Mouse (Mus musculus): ENCODE data around the gene Serac1. TPM values are rescaled to one million over a fixed set of nuclear protein-coding genes. Genes with fewer than 3 reads are reported as not detected.
A peak's percentile ranks its signal among the peaks of the same experiment; 100 is the strongest.

Gene Serac1
- polyA plus RNA-seq, 1 experiment from 2014 or later = 5.0 TPM

DNA sequence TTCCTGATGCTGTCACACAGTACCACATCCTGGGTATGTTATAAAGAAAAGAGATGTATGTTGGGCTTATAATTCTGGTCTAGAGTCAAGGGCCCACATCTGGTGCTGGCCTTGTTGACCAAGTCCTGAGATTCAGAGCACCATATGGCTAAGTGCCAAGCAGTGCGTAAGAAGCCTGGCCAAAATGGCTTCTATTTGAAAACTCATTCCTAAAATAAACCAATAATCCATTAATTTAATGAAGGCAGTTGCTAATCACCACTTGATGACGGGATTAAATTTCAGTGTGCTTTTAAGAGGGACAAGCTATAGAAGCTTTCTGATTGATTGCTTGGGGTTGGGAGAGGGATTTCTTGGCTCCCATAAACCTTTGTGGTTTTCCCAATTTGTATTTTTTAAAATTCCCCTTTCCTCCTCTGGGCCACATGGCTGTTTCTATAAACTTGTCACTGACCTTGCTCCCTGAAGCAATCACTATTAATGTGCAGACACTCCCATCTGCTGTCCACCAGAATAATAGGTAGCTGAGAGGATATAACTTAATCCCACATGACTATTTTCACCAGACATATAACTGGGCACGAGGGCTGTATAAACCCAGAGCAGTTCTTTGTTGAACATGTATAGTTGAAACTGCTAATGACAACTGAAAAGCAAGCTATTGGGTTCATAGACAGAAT, 85.8 kb downstream of the Serac1 start:
- no peaks in the 10 kb centered on the region for H3K36me3 ChIP-seq
- ATAC-seq (replicated peaks; ENCODE audit: insufficient number of reproducible peaks, insufficient read depth, low FRiP score, low read depth) = no peak
- no peak overlapping the region for H3K4me2 ChIP-seq
- 0 out of 2 replicates have a peak overlapping the region, but pooled peaks have one; percentile 5 for H3K27ac ChIP-seq
- peaks cover 40% of the 10 kb centered on the region for H3K4me1 ChIP-seq (replicated peaks)
- 80% methylated on average over 3 of the region's 3 CpGs for WGBS
- H3K9ac ChIP-seq = no peak overlapping the region
- H3K4me3 ChIP-seq = no peak overlapping the region
- H3K9me3 ChIP-seq (replicated peaks) = no peaks in the 10 kb centered on the region
- no peaks in the 10 kb centered on the region for H3K27me3 ChIP-seq

DNA sequence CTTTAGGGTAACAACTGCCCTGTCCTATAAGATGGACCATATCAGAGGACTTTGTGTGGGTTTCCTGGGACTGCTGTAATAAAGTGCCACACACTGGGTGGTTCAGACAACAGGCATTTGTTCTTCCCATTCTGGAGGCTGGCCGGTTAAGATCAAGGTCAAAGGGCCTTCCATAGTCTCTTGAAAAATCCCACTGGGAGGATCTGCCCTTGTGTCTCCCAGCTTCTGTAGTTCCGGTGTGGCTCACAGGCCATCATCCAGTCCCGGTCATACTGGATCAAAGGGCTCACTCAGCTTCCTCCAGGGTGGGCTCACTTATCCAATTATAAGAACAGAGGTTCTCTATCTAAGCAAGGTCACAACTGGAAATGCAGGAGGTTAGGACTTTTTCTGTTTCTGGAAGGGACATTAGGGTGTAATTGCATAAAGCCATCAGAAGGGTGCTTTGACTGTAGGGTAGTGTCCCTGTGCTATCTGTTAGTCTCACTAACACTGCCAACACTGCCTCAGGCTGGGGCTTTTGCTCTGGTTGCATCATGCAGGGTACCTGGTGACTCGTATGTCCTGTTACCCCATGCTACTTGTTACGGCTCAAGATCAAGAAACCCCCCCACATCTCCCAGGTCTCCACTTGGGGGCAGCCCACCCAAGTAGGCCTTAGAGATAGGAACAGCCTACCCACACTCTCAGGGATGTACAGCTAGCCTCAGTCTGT, 86.5 kb downstream of the Serac1 start:
- Histone ChIP-seq H3K9me3 (replicated peaks) (no peaks in the 10 kb centered on the region), H3K9ac (no peak overlapping the region), H3K27ac (no peak overlapping the region), H3K4me2 (no peak overlapping the region), H3K4me1 (replicated peaks) (peaks cover 34% of the 10 kb centered on the region), H3K27me3 (no peaks in the 10 kb centered on the region), H3K4me3 (no peak overlapping the region), H3K36me3 (no peaks in the 10 kb centered on the region)
- WGBS = 88% methylated on average over 5 of the region's 5 CpGs
- ATAC-seq (replicated peaks; ENCODE audit: insufficient number of reproducible peaks, insufficient read depth, low FRiP score, low read depth) = no peak

Other genes with a start within 250 kb of the Serac1 start
- 21.1 and 22.2 TPM in 2 replicates for gene Snx9, start 238.4 kb downstream of the Serac1 start, polyA plus RNA-seq (2015; fragmentation: Nextera tagmentation; extraction: Ambion mirVana)
- 3.5 and 4.4 TPM in 2 replicates for gene Synj2, start 138.5 kb downstream of the Serac1 start, polyA plus RNA-seq (2015; fragmentation: Nextera tagmentation; extraction: Ambion mirVana)
- gene Gtf2h5, start within 50 bp of the Serac1 start, polyA plus RNA-seq (2015; fragmentation: Nextera tagmentation; extraction: Ambion mirVana) = 131 and 143 TPM in 2 replicates
- 33.3 and 62.9 TPM in 2 replicates for gene Tulp4, start 26.7 kb upstream of the Serac1 start, polyA plus RNA-seq (2015; fragmentation: Nextera tagmentation; extraction: Ambion mirVana)
- gene Tmem181a, start 177.1 kb upstream of the Serac1 start, polyA plus RNA-seq (2015; fragmentation: Nextera tagmentation; extraction: Ambion mirVana) = 13.1 and 15.6 TPM in 2 replicates
- 10.4 and 11.3 TPM in 2 replicates for gene Dynlt1a, start 237.8 kb upstream of the Serac1 start, polyA plus RNA-seq (2015; fragmentation: Nextera tagmentation; extraction: Ambion mirVana)

Measured in heart, embryonic 15.5 days (tissue).